Mouse (Mus musculus) myocyte (in vitro differentiated cells): ENCODE measurements around the gene Clec4f. TPM values are rescaled to one million over a fixed set of nuclear protein-coding genes. Genes with fewer than 3 reads are reported as not detected.

ENCODE experiments used
- H3K27me3 ChIP-seq: one replicate; pipeline ENCODE4 v1.6.1; 2011; ENCODE audit not compliant: control insufficient read depth, insufficient read depth, insufficient read length
- H3K36me3 ChIP-seq: one replicate; pipeline ENCODE4 v1.6.1; 2011; ENCODE audit not compliant: control insufficient read depth, insufficient read depth
- H3K4me2 ChIP-seq: one replicate; pipeline ENCODE4 v1.6.1; 2011; ENCODE audit warnings: low read depth, control low read depth
- H3K4me3 ChIP-seq: one replicate; pipeline ENCODE4 v1.5.1; 2011; ENCODE audit warnings: mild to moderate bottlenecking, control low read depth, moderate library complexity
- H3K79me2 ChIP-seq: one replicate; pipeline ENCODE4 v1.6.1; 2011; ENCODE audit not compliant: control insufficient read depth, insufficient read depth
- H3ac ChIP-seq: one replicate; pipeline ENCODE4 v1.6.1; 2011; ENCODE audit not compliant: control insufficient read depth, insufficient read length
- CEBPB ChIP-seq: IDR thresholded peaks from 2 replicates; pipeline ENCODE4 v1.6.1; 2011; ENCODE audit warnings: mild to moderate bottlenecking, moderate library complexity; ENCODE audit not compliant: poor library complexity, insufficient read depth, severe bottlenecking
- E2F4 ChIP-seq: IDR thresholded peaks from one replicate; pipeline ENCODE4 v1.6.1; 2011; ENCODE audit warnings: mild to moderate bottlenecking, control low read depth, moderate library complexity; ENCODE audit not compliant: insufficient read depth
- MAX ChIP-seq: IDR thresholded peaks from one replicate; pipeline ENCODE4 v1.6.1; 2011; ENCODE audit warnings: low read depth, mild to moderate bottlenecking, control low read depth
- MYOD1 ChIP-seq, 3 experiments: IDR thresholded peaks; one replicate each; pipeline ENCODE4 v1.6.1; 2011; ENCODE audit warnings: control low read depth in 2 of 3, low read depth in 2 of 3, mild to moderate bottlenecking in 2 of 3, moderate library complexity in 1 of 3; ENCODE audit not compliant: insufficient read length in 2 of 3, control insufficient read depth in 1 of 3
- MYOG ChIP-seq, 3 experiments: IDR thresholded peaks; one replicate each; pipeline ENCODE4 v1.6.1; 2011; ENCODE audit warnings: control low read depth in 2 of 3, low read depth in 2 of 3, mild to moderate bottlenecking in 2 of 3; ENCODE audit not compliant: insufficient read length in 2 of 3, control insufficient read depth in 1 of 3, insufficient read depth in 1 of 3
- POLR2A ChIP-seq: IDR thresholded peaks from one replicate; pipeline ENCODE4 v1.6.1; 2011; ENCODE audit warnings: low read depth, mild to moderate bottlenecking, control low read depth, moderate library complexity; ENCODE audit not compliant: insufficient read length
- POLR2AphosphoS2 ChIP-seq: IDR thresholded peaks from one replicate; pipeline ENCODE4 v1.6.1; 2011; ENCODE audit warnings: low read depth, control low read depth; ENCODE audit not compliant: insufficient read length
- REST ChIP-seq: IDR thresholded peaks from one replicate; pipeline ENCODE4 v1.6.1; 2011; ENCODE audit warnings: mild to moderate bottlenecking, control low read depth, moderate library complexity; ENCODE audit not compliant: insufficient read depth, insufficient read length
- SRF ChIP-seq: IDR thresholded peaks from one replicate; pipeline ENCODE4 v1.6.1; 2011; ENCODE audit warnings: low read depth; ENCODE audit not compliant: control insufficient read depth, insufficient read length
- TCF12 ChIP-seq: IDR thresholded peaks from one replicate; pipeline ENCODE4 v1.6.1; 2011; ENCODE audit warnings: mild to moderate bottlenecking, control low read depth; ENCODE audit not compliant: poor library complexity, insufficient read depth, severe bottlenecking
- TCF3 ChIP-seq: IDR thresholded peaks from one replicate; pipeline ENCODE4 v1.6.1; 2011; ENCODE audit warnings: low read depth, control low read depth; ENCODE audit not compliant: insufficient read length
- USF1 ChIP-seq: IDR thresholded peaks from one replicate; pipeline ENCODE4 v1.6.1; 2011; ENCODE audit warnings: low read depth, mild to moderate bottlenecking, control low read depth, moderate library complexity
- polyA plus RNA-seq: library from polyadenylated mRNA; unstranded; fragments of >200 nt; fragmentation: generic; extraction: Trizol; gene quantifications from one replicate; pipeline ENCODE4 v1.2.1, GENCODE M21; 2012; ENCODE audit warnings: missing spikeins

Gene Clec4f
- polyA plus RNA-seq, 1 experiment, result not detected

DNA sequence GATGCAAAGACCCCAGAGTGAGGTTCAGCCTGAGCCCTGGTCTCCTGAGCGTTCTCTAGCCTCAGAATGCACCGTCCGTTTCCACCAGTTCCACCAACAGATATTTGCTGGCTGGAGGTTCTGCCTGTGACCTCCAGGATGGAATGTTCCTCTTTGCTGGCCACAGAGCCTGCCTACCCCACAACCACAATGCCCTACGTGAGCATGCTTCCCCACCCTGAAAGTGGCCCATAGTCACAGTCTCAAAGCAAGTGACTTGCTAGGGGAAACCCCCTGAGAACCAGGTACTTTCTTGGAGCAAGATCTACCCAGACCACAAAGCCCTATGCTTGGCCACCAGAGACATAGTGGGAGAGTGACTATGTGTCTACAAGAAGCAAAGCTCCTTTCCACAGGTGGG lies 33.4 kb upstream of the Clec4f start:
- no peak for TF ChIP-seq MYOD1 (IDR thresholded peaks at IDR 0.05; ENCODE audit: control insufficient read depth in 1 of 3, insufficient read length in 2 of 3, low read depth in 2 of 3)
- H3K36me3 ChIP-seq, result no peaks in the 10 kb centered on the region
- H3K79me2 ChIP-seq, result no peaks in the 10 kb centered on the region
- H3K4me2 ChIP-seq, result no peak overlapping the region
- H3ac ChIP-seq, result no peak overlapping the region
- peaks cover 69% of the 10 kb centered on the region for H3K27me3 ChIP-seq
- H3K4me3 ChIP-seq, result no peak overlapping the region

DNA sequence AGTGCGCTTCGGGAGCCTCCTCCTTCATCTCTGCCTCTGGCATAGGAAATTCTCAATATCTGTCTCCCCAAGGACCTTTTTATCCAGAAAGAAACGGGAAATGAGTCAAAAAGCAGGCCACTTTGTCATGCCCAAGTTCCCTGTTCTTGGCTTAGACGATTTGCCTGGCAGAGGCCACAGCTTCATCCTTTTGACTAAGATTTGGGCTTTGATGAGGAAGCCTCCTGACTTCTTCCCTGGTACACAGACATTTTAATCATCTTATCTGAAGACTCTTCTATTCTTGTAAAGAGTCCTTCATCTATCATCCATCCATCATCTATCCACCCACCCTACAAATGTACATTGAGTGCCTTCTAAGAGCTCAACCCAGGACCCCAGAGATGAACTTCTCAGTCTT lies 21.8 kb upstream of the Clec4f start, which contains the start of gene Cd207:
Cd207 (minus strand) TSS at position 101 of the 400 bp plus-strand sequence.
- Histone ChIP-seq H3K4me2 (no peak within 1 kb of the TSS), H3K27me3 (peaks cover 28% of the 10 kb centered on the region), H3K36me3 (no peaks in the 10 kb centered on the region), H3K4me3 (no peak within 1 kb of the TSS), H3ac (no peak within 1 kb of the TSS), H3K79me2 (no peaks in the 10 kb centered on the region)
- TF ChIP-seq SRF (no peak), MYOD1 (IDR thresholded peaks at IDR 0.05; ENCODE audit: control insufficient read depth in 1 of 3, insufficient read length in 2 of 3, low read depth in 2 of 3) (no peak), TCF12 (no peak), REST (no peak), POLR2A (no peak)

DNA sequence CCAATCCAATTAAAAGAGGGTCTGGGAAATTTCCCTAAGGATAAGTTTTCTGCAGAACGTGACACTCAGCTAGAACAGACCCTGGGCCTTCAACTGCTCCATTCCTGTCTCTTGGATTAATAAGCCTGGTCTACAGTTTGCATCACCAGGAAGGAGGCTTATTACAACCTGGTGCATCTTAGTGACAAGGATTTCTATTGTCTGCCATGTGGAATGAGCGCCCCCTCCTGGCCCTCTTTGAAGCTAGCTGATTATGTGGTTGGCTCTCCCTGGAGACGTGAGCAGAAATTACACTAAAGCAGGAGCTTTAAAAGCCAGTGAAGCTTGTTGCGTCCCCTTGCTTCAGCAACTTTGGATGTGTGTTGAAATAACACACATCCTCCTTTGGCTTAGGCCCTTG lies 17.4 kb upstream of the Clec4f start:
- no peak overlapping the region for H3ac ChIP-seq
- H3K79me2 ChIP-seq, result no peaks in the 10 kb centered on the region
- no peak overlapping the region for H3K4me2 ChIP-seq
- TF ChIP-seq E2F4 (no peak), REST (no peak), POLR2A (no peak), CEBPB (no peak), POLR2AphosphoS2 (no peak), TCF3 (no peak), SRF (no peak), MYOD1 (IDR thresholded peaks at IDR 0.05; ENCODE audit: control insufficient read depth in 1 of 3, insufficient read length in 2 of 3, low read depth in 2 of 3) (no peak), USF1 (no peak), MAX (no peak), TCF12 (no peak), MYOG (IDR thresholded peaks at IDR 0.05; ENCODE audit: control insufficient read depth in 1 of 3, insufficient read depth in 1 of 3, insufficient read length in 2 of 3, low read depth in 2 of 3) (no peak)
- H3K27me3 ChIP-seq, result peaks cover 35% of the 10 kb centered on the region
- H3K36me3 ChIP-seq, result no peaks in the 10 kb centered on the region
- H3K4me3 ChIP-seq, result no peak overlapping the region

DNA sequence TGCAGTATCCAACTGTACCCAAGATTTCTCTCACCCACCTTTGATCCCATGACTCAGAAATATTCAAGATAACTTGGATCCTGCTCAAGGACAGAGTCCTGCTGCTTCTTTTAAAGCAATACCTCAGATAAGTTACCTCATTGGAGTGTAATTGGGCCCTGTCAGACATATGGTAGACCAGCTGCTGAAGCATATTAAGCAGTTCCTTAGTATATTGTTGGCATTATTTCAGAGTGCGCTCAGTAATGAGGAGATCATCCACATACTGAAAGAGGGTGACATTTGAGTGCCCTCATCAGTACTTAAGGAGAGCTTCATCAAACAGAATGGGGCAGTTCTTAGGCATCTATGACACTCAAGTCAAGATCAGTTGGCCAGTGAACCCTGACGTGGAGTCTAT lies 9.0 kb upstream of the Clec4f start:
- peaks cover 31% of the 10 kb centered on the region for H3K27me3 ChIP-seq
- H3K4me2 ChIP-seq, result no peak overlapping the region
- H3ac ChIP-seq, result no peak overlapping the region
- H3K79me2 ChIP-seq, result no peaks in the 10 kb centered on the region
- no peak for TF ChIP-seq USF1
- TF ChIP-seq TCF12, result no peak
- no peak for TF ChIP-seq MYOD1 (IDR thresholded peaks at IDR 0.05; ENCODE audit: control insufficient read depth in 1 of 3, insufficient read length in 2 of 3, low read depth in 2 of 3)
- H3K36me3 ChIP-seq, result no peaks in the 10 kb centered on the region
- H3K4me3 ChIP-seq, result no peak overlapping the region

GRCm38 (mm10) chr6:83660821-83661220 lies 4.8 kb upstream of the Clec4f start:
- Histone ChIP-seq H3K36me3 (no peaks in the 10 kb centered on the region), H3K27me3 (peaks cover 36% of the 10 kb centered on the region), H3ac (no peak overlapping the region), H3K4me3 (no peak overlapping the region), H3K79me2 (no peaks in the 10 kb centered on the region), H3K4me2 (no peak overlapping the region)
- TF ChIP-seq TCF3 (no peak), POLR2AphosphoS2 (no peak), TCF12 (no peak), POLR2A (no peak), SRF (no peak), REST (no peak), USF1 (no peak), E2F4 (no peak), MYOD1 (IDR thresholded peaks at IDR 0.05; ENCODE audit: control insufficient read depth in 1 of 3, insufficient read length in 2 of 3, low read depth in 2 of 3) (no peak)
